Mouse (Mus musculus) midbrain, embryonic 11.5 days (tissue): ENCODE measurements around the gene Pirb. TPM values are rescaled to one million over a fixed set of nuclear protein-coding genes. Genes with fewer than 3 reads are reported as not detected.

Experiments used
- ATAC-seq: fragments of 200-750 bp; cut with Nextera tagmentation; 2 replicates; pipeline ENCODE4 v1.8.0; 2017; ENCODE audit warnings: moderate TSS enrichment, moderate library complexity; ENCODE audit not compliant: low FRiP score
- DNase-seq: peaks from one replicate; pipeline ENCODE4 v3.0.0; 2015; ENCODE audit warnings: low spot score; ENCODE audit errors: missing footprints
- H3K27ac ChIP-seq: fragments of 300-500 bp; sonication (generic); 2 replicates; pipeline ENCODE4 v1.5.1; 2014; ENCODE audit warnings: low read depth, low read length
- H3K27me3 ChIP-seq: fragments of 300-500 bp; sonication (generic); 2 replicates; pipeline ENCODE4 v1.6.1; 2014; ENCODE audit warnings: mild to moderate bottlenecking, low read length, moderate library complexity, mixed read lengths; ENCODE audit not compliant: control insufficient read depth, insufficient read depth
- H3K36me3 ChIP-seq: fragments of 300-500 bp; sonication (generic); 2 replicates; pipeline ENCODE4 v1.6.1; 2014; ENCODE audit warnings: mild to moderate bottlenecking, low read length, moderate library complexity, mixed read lengths; ENCODE audit not compliant: control insufficient read depth, insufficient read depth
- H3K4me1 ChIP-seq: fragments of 300-500 bp; sonication (generic); 2 replicates; pipeline ENCODE4 v1.6.1; 2014; ENCODE audit warnings: low read length; ENCODE audit not compliant: control insufficient read depth, insufficient read depth
- H3K4me2 ChIP-seq: fragments of 300-500 bp; sonication (generic); 2 replicates; pipeline ENCODE4 v1.6.1; 2014; ENCODE audit warnings: mild to moderate bottlenecking, moderate library complexity
- H3K4me3 ChIP-seq: fragments of 300-500 bp; sonication (generic); 2 replicates; pipeline ENCODE4 v1.5.1; 2014; ENCODE audit warnings: low read depth, low read length
- H3K9ac ChIP-seq: fragments of 300-500 bp; sonication (generic); 2 replicates; pipeline ENCODE4 v1.6.1; 2014; ENCODE audit warnings: low read length
- H3K9me3 ChIP-seq: fragments of 300-500 bp; sonication (generic); 2 replicates; pipeline ENCODE4 v1.6.1; 2016; ENCODE audit warnings: low read length; ENCODE audit not compliant: control insufficient read depth
- WGBS: fragments of 180-500 bp; shearing (Covaris S2); extraction: QIAGEN DNeasy Blood & Tissue Kit; methylation state at CpG from one replicate; pipeline ENCODE4 v1.1.7; 2014; 5-methylcytosine and 5-hydroxymethylcytosine counted together
- polyA plus RNA-seq: library from polyadenylated mRNA; unstranded; fragments of >200 nt; fragmentation: Nextera tagmentation; extraction: Ambion mirVana; gene quantifications from 2 replicates; pipeline ENCODE4 v1.2.1, GENCODE M21; 2014

The Pirb gene
- polyA plus RNA-seq, 1 experiment from 2014 or later: 0.14 TPM

GRCm38 (mm10) chr7:3694076-3694948 is 25.9 kb downstream of the Pirb start:
- DNase-seq: peak; percentile 97
- Histone ChIP-seq H3K36me3 (peaks cover 3% of the 10 kb centered on the region), H3K4me2 (peak overlapping the region; percentile 94), H3K9ac (peak overlapping the region; percentile 83), H3K4me1 (peaks cover 14% of the 10 kb centered on the region), H3K9me3 (no peaks in the 10 kb centered on the region), H3K4me3 (peak overlapping the region; percentile 72), H3K27ac (peak overlapping the region; percentile 85), H3K27me3 (no peaks in the 10 kb centered on the region)
- peak; percentile 47 for ATAC-seq
- under 1% methylated on average over 51 of the region's 55 CpGs for WGBS

GRCm38 (mm10) chr7:3693809-3694075 is 26.4 kb downstream of the Pirb start:
- no peaks in the 10 kb centered on the region for H3K27me3 ChIP-seq
- peaks cover 3% of the 10 kb centered on the region for H3K36me3 ChIP-seq
- H3K27ac ChIP-seq: peak overlapping the region; percentile 85
- H3K9me3 ChIP-seq: no peaks in the 10 kb centered on the region
- under 1% methylated on average over 18 of the region's 18 CpGs for WGBS
- peaks cover 14% of the 10 kb centered on the region for H3K4me1 ChIP-seq
- H3K4me3 ChIP-seq: peak overlapping the region; percentile 72
- ATAC-seq: no peak
- no peak for DNase-seq
- H3K4me2 ChIP-seq: peak overlapping the region; percentile 94
- H3K9ac ChIP-seq: peak overlapping the region; percentile 83

GRCm38 (mm10) chr7:3692987-3693808 is 27.0 kb downstream of the Pirb start, which contains the start of gene Mboat7:
TSS of gene Mboat7 (minus strand) at chr7:3693523.
- Histone ChIP-seq H3K4me3 (peak within 1 kb of the TSS; percentile 72), H3K27ac (peak within 1 kb of the TSS; percentile 85), H3K9me3 (no peaks in the 10 kb centered on the region), H3K9ac (peak within 1 kb of the TSS; percentile 83), H3K36me3 (peaks cover 3% of the 10 kb centered on the region), H3K4me2 (peak within 1 kb of the TSS; percentile 94), H3K4me1 (peaks cover 14% of the 10 kb centered on the region), H3K27me3 (no peaks in the 10 kb centered on the region)
- under 1% methylated on average over 55 of the region's 55 CpGs for WGBS
- DNase-seq: peak; percentile 100
- peak; percentile 92 for ATAC-seq

GRCm38 (mm10) chr7:3692382-3692986 is 27.7 kb downstream of the Pirb start, which contains the start of gene Tsen34:
TSS of gene Tsen34 (plus strand) at chr7:3692863.
- Histone ChIP-seq H3K27ac (peak within 1 kb of the TSS; percentile 85), H3K36me3 (no peaks in the 10 kb centered on the region; the same call in 1 of the 2 replicates), H3K9me3 (no peaks in the 10 kb centered on the region), H3K4me3 (peak within 1 kb of the TSS; percentile 72), H3K4me1 (peaks cover 14% of the 10 kb centered on the region), H3K4me2 (peak within 1 kb of the TSS; percentile 94), H3K27me3 (no peaks in the 10 kb centered on the region), H3K9ac (peak within 1 kb of the TSS; percentile 83)
- ATAC-seq (no peak; the same call in 1 of the 2 replicates), DNase-seq (peak; percentile 92)
- under 1% methylated on average over 49 of the region's 49 CpGs for WGBS

- H3K4me3 ChIP-seq: peak overlapping the region; percentile 72
- peak overlapping the region; percentile 94 for H3K4me2 ChIP-seq
- no peak overlapping the region for H3K27ac ChIP-seq
- H3K36me3 ChIP-seq: no peaks in the 10 kb centered on the region; the same call in 1 of the 2 replicates
- DNase-seq (no peak), ATAC-seq (no peak)
- peaks cover 14% of the 10 kb centered on the region for H3K4me1 ChIP-seq
- no peaks in the 10 kb centered on the region for H3K9me3 ChIP-seq
- H3K27me3 ChIP-seq: no peaks in the 10 kb centered on the region
- H3K9ac ChIP-seq: peak overlapping the region; percentile 83
- WGBS: 46% methylated on average over 3 of the region's 3 CpGs
These were observed 28.3 kb downstream of the Pirb start for GRCm38 (mm10) chr7:3691919-3692318.

- Histone ChIP-seq H3K27ac (no peak overlapping the region), H3K4me3 (no peak overlapping the region), H3K9ac (no peak overlapping the region), H3K4me1 (peaks cover 15% of the 10 kb centered on the region), H3K9me3 (no peaks in the 10 kb centered on the region), H3K4me2 (no peak overlapping the region), H3K27me3 (no peaks in the 10 kb centered on the region), H3K36me3 (no peaks in the 10 kb centered on the region; the same call in 1 of the 2 replicates)
- DNase-seq: no peak
- no peak for ATAC-seq
- 80% methylated on average over 31 of the region's 31 CpGs for WGBS
These were observed 34.6 kb downstream of the Pirb start for GRCm38 (mm10) chr7:3685400-3686187.

GRCm38 (mm10) chr7:3684698-3685097 is 35.5 kb downstream of the Pirb start:
- no peaks in the 10 kb centered on the region; the same call in 1 of the 2 replicates for H3K36me3 ChIP-seq
- DNase-seq: no peak
- H3K27ac ChIP-seq: no peak overlapping the region
- H3K9me3 ChIP-seq: no peaks in the 10 kb centered on the region
- no peak overlapping the region for H3K4me3 ChIP-seq
- WGBS: 70% methylated on average over 8 of the region's 8 CpGs
- peak overlapping the region; percentile 16; the same call in 1 of the 2 replicates for H3K9ac ChIP-seq
- no peaks in the 10 kb centered on the region for H3K27me3 ChIP-seq
- no peak overlapping the region for H3K4me2 ChIP-seq
- peak; percentile 28 for ATAC-seq
- H3K4me1 ChIP-seq: peaks cover 15% of the 10 kb centered on the region

- peak overlapping the region; percentile 12 for H3K9ac ChIP-seq
These were observed 36.2 kb downstream of the Pirb start for GRCm38 (mm10) chr7:3683908-3684550.

More at GRCm38 (mm10) chr7:3683908-3684550, 36.2 kb downstream of the Pirb start:
- 60% methylated on average over 10 of the region's 10 CpGs for WGBS
- Histone ChIP-seq H3K9me3 (no peaks in the 10 kb centered on the region), H3K27ac (peak overlapping the region; percentile 54; the same call in 1 of the 2 replicates), H3K4me3 (no peak overlapping the region), H3K27me3 (no peaks in the 10 kb centered on the region), H3K36me3 (no peaks in the 10 kb centered on the region; the same call in 1 of the 2 replicates), H3K4me1 (peaks cover 15% of the 10 kb centered on the region), H3K4me2 (no peak overlapping the region)
- ATAC-seq (peak; percentile 83), DNase-seq (no peak)
